Mouse (Mus musculus) cortical plate, adult 2 months (tissue): ENCODE data around the gene Slc30a2. TPM values are rescaled to one million over a fixed set of nuclear protein-coding genes. Genes with fewer than 3 reads are reported as not detected.

Experiments
- H3K27ac ChIP-seq: fragments of 200-500 bp; 2 replicates; pipeline ENCODE4 v1.5.1; 2012; ENCODE audit warnings: low read length, control low read depth, inconsistent platforms; ENCODE audit not compliant: insufficient read depth
- H3K4me1 ChIP-seq: fragments of 200-500 bp; 2 replicates; pipeline ENCODE4 v1.6.1; 2011; ENCODE audit warnings: low read length; ENCODE audit not compliant: control insufficient read depth, insufficient read depth
- H3K4me3 ChIP-seq: fragments of 200-500 bp; 2 replicates; pipeline ENCODE4 v1.5.1; 2011; ENCODE audit warnings: mild to moderate bottlenecking, low read length, control low read depth; ENCODE audit not compliant: insufficient read depth
- CTCF ChIP-seq: fragments of 200-500 bp; IDR thresholded peaks from 2 replicates; pipeline ENCODE4 v1.5.1; 2011; ENCODE audit warnings: mild to moderate bottlenecking, control low read depth, low read length; ENCODE audit not compliant: insufficient read depth; ENCODE audit errors: extremely low read depth
- POLR2A ChIP-seq: fragments of 200-500 bp; IDR thresholded peaks from 2 replicates; pipeline ENCODE4 v1.6.1; 2011; ENCODE audit warnings: mild to moderate bottlenecking, low read length, control low read depth; ENCODE audit not compliant: insufficient read depth; ENCODE audit errors: extremely low read depth
- polyA plus RNA-seq: library from polyadenylated mRNA; depleted of rRNA; stranded (reverse); fragments of >200 nt; gene quantifications from 2 replicates; pipeline ENCODE4 v1.2.3, GENCODE M21; 2012

Slc30a2 gene
- polyA plus RNA-seq, 1 experiment, result 0.02 TPM

GRCm38 (mm10) chr4:134306963-134307362 lies 36.0 kb upstream of the Slc30a2 start:
- no peak overlapping the region for H3K27ac ChIP-seq

GRCm38 (mm10) chr4:134307367-134308072 lies 35.5 kb upstream of the Slc30a2 start:
- Histone ChIP-seq H3K4me1 (no peaks in the 10 kb centered on the region), H3K4me3 (no peak overlapping the region), H3K27ac (no peak overlapping the region)
- no peak for TF ChIP-seq POLR2A
- no peak for TF ChIP-seq CTCF

More at GRCm38 (mm10) chr4:134306963-134307362, 36.0 kb upstream of the Slc30a2 start:
- Histone ChIP-seq H3K4me1 (no peaks in the 10 kb centered on the region), H3K4me3 (no peak overlapping the region)
- TF ChIP-seq POLR2A (no peak), CTCF (no peak)

- H3K27ac ChIP-seq, result no peak overlapping the region
- TF ChIP-seq CTCF, result no peak
- TF ChIP-seq POLR2A, result no peak
Observed at GRCm38 (mm10) chr4:134310106-134310505, 32.9 kb upstream of the Slc30a2 start.

GRCm38 (mm10) chr4:134310656-134311055 lies 32.3 kb upstream of the Slc30a2 start:
- no peak overlapping the region for H3K27ac ChIP-seq
- H3K4me1 ChIP-seq, result no peaks in the 10 kb centered on the region
- no peak for TF ChIP-seq POLR2A
- no peak for TF ChIP-seq CTCF
- no peak overlapping the region for H3K4me3 ChIP-seq

More at GRCm38 (mm10) chr4:134310106-134310505, 32.9 kb upstream of the Slc30a2 start:
- Histone ChIP-seq H3K4me1 (no peaks in the 10 kb centered on the region), H3K4me3 (no peak overlapping the region)

- Histone ChIP-seq H3K27ac (no peak overlapping the region), H3K4me1 (no peaks in the 10 kb centered on the region)
- TF ChIP-seq POLR2A, result no peak
- TF ChIP-seq CTCF, result no peak
Observed at GRCm38 (mm10) chr4:134311784-134312183, 31.2 kb upstream of the Slc30a2 start.

GRCm38 (mm10) chr4:134312341-134312740 lies 30.6 kb upstream of the Slc30a2 start:
- Histone ChIP-seq H3K4me1 (no peaks in the 10 kb centered on the region), H3K4me3 (no peak overlapping the region), H3K27ac (no peak overlapping the region)
- TF ChIP-seq POLR2A, result no peak
- TF ChIP-seq CTCF, result no peak

More at GRCm38 (mm10) chr4:134311784-134312183, 31.2 kb upstream of the Slc30a2 start:
- no peak overlapping the region for H3K4me3 ChIP-seq

GRCm38 (mm10) chr4:134312901-134313300 lies 30.1 kb upstream of the Slc30a2 start:
- Histone ChIP-seq H3K4me1 (no peaks in the 10 kb centered on the region), H3K4me3 (no peak overlapping the region)
- TF ChIP-seq CTCF (no peak), POLR2A (no peak)

GRCm38 (mm10) chr4:134314081-134314655 lies 28.8 kb upstream of the Slc30a2 start:
- H3K4me3 ChIP-seq, result no peak overlapping the region
- H3K4me1 ChIP-seq, result no peaks in the 10 kb centered on the region
- no peak overlapping the region for H3K27ac ChIP-seq
- TF ChIP-seq POLR2A (no peak), CTCF (no peak)

More at GRCm38 (mm10) chr4:134312901-134313300, 30.1 kb upstream of the Slc30a2 start:
- no peak overlapping the region for H3K27ac ChIP-seq

GRCm38 (mm10) chr4:134314876-134315275 lies 28.1 kb upstream of the Slc30a2 start, which contains the start of gene Trim63:
Trim63 (plus strand) TSS chr4:134315120.
- Histone ChIP-seq H3K4me3 (no peak within 1 kb of the TSS), H3K4me1 (no peaks in the 10 kb centered on the region), H3K27ac (no peak within 1 kb of the TSS)
- TF ChIP-seq CTCF (no peak), POLR2A (no peak)

GRCm38 (mm10) chr4:134315470-134315869 lies 27.5 kb upstream of the Slc30a2 start:
- no peaks in the 10 kb centered on the region for H3K4me1 ChIP-seq
- TF ChIP-seq CTCF (no peak), POLR2A (no peak)
- H3K4me3 ChIP-seq, result no peak overlapping the region
- H3K27ac ChIP-seq, result no peak overlapping the region
